Mouse (Mus musculus) heart, adult 2 months (tissue): Measurements from ENCODE around the gene Slc25a25. TPM values are rescaled to one million over a fixed set of nuclear protein-coding genes. Genes with fewer than 3 reads are reported as not detected.
"Not testable (repeated sequence)": the region's sequence is repeated elsewhere in the genome, so short reads cannot be mapped to it uniquely, and the experiment has no call there.

Source experiments
- DNase-seq, 2 experiments: peaks; one replicate each; pipeline ENCODE4 v3.0.0; 2021
- H3K27ac ChIP-seq: fragments of 200-600 bp; 2 replicates; pipeline ENCODE4 v1.8.1; 2022
- H3K27me3 ChIP-seq: fragments of 200-500 bp; 2 replicates; pipeline ENCODE4 v1.6.1; 2012; ENCODE audit warnings: mild to moderate bottlenecking, low read length, inconsistent platforms, mixed read lengths; ENCODE audit not compliant: control insufficient read depth, insufficient read depth
- H3K36me3 ChIP-seq: fragments of 200-500 bp; 2 replicates; pipeline ENCODE4 v1.6.1; 2012; ENCODE audit warnings: low read length, inconsistent platforms; ENCODE audit not compliant: control insufficient read depth, insufficient read depth
- H3K4me1 ChIP-seq: fragments of 200-500 bp; 2 replicates; pipeline ENCODE4 v1.6.1; 2011; ENCODE audit warnings: low read length; ENCODE audit not compliant: control insufficient read depth, insufficient read depth
- H3K4me3 ChIP-seq: fragments of 200-600 bp; 2 replicates; pipeline ENCODE4 v1.8.1; 2022
- H3K79me2 ChIP-seq: fragments of 200-500 bp; replicated peaks from 2 replicates; pipeline ENCODE4 v1.6.1; 2012; ENCODE audit warnings: mild to moderate bottlenecking, inconsistent platforms, low read length, moderate library complexity, mixed read lengths; ENCODE audit not compliant: control insufficient read depth, insufficient read depth
- H3K9ac ChIP-seq: fragments of 200-500 bp; 2 replicates; pipeline ENCODE4 v1.6.1; 2012; ENCODE audit warnings: low read depth, mild to moderate bottlenecking, control low read depth, inconsistent platforms, low read length, mixed read lengths
- CTCF ChIP-seq: fragments of 200-600 bp; IDR thresholded peaks from 2 replicates; pipeline ENCODE4 v1.8.1; 2022; ENCODE audit warnings: antibody characterized with exemption, mild to moderate bottlenecking, moderate library complexity
- EP300 ChIP-seq: fragments of 200-500 bp; IDR thresholded peaks from 2 replicates; pipeline ENCODE4 v1.6.1; 2011; ENCODE audit warnings: low read depth, low read length, control low read depth; ENCODE audit not compliant: insufficient read depth
- POLR2A ChIP-seq: fragments of 200-500 bp; IDR thresholded peaks from 2 replicates; pipeline ENCODE4 v1.6.1; 2011; ENCODE audit warnings: mild to moderate bottlenecking, low read depth, low read length, control low read depth; ENCODE audit not compliant: insufficient read depth
- WGBS: fragments of 180-500 bp; shearing (Covaris S2); methylation state at CpG from one replicate; pipeline ENCODE4 v1.1.7; 2018; 5-methylcytosine and 5-hydroxymethylcytosine counted together
- intact Hi-C: fragments of 180-260 bp; cut with DNase I; formaldehyde crosslinking; loops from one replicate; pipeline ENCODE4 v1.15.1; 2025
- polyA plus RNA-seq: library from polyadenylated mRNA; depleted of rRNA; stranded (reverse); fragments of >200 nt; gene quantifications from 2 replicates; pipeline ENCODE4 v1.2.3, GENCODE M21; 2012
- total RNA-seq, 2 experiments: library from RNA; stranded (reverse); gene quantifications; 2 replicates each; pipeline ENCODE4 v1.2.3; 2021

Slc25a25 gene
- total and polyA plus RNA-seq, 3 experiments = 5.7 to 10.1 (median 8.5) TPM

DNA sequence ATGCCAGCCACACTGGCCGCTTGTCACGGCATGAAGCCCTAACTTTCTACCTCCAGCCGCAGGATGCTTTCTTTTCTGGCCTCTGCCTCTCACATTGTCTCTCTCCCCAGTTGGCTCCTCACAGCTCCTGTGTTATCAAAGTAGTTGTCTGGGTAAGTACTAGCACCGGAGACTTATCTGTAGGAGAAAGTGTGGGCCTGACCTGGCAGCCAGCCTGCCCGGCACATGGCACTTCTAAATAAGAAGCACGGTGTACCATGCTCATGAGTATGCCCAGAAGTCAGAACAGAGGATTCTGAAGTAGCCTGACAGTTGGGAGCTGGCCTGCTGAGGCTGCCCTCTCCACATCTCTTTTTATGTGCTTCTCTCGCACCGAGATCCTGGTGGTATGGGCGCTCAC, 34.9 kb upstream of the Slc25a25 start:
- H3K4me1 ChIP-seq = no peaks in the 10 kb centered on the region; the same call in 1 of the 2 replicates
- no peaks in the 10 kb centered on the region for H3K79me2 ChIP-seq
- no peak for DNase-seq
- TF ChIP-seq CTCF (no peak), POLR2A (no peak)
- no peak overlapping the region for H3K9ac ChIP-seq
- WGBS = 58% methylated on average over 9 of the region's 9 CpGs
- no peak overlapping the region for H3K27ac ChIP-seq
- H3K4me3 ChIP-seq = no peak overlapping the region
- intact Hi-C loops = loop anchor here (2.0 to 5.0 kb wide), 3 partner anchors 49 to 133 kb away; partner anchors contain the start of genes Ciz1, Dnm1 and Fam102a
- no peaks in the 10 kb centered on the region for H3K36me3 ChIP-seq
- no peaks in the 10 kb centered on the region for H3K27me3 ChIP-seq

DNA sequence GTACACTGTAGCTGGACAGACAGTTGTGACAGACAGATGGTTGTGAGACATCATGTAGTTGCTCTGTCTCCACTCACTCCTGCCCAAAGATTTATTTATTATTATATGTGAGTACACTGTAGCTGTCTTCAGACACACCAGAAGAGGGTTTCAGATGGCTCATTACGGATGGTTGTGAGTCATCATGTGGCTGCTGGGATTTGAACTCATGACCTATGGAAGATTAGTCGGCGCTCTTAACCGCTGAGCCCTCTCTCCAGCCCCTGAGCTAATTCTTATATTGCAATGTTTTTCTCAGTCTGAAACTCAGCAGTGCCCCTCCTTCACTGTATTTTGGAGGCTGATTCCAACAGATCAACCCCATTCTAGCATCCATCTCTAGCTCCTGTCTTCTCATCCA, 34.5 kb upstream of the Slc25a25 start:
- intact Hi-C loops = loop anchor here (2.0 to 5.0 kb wide), 3 partner anchors 49 to 133 kb away; partner anchors contain the start of genes Ciz1, Dnm1 and Fam102a
- Histone ChIP-seq H3K79me2 (no peaks in the 10 kb centered on the region), H3K27ac (no peak overlapping the region), H3K4me3 (no peak overlapping the region), H3K9ac (no peak overlapping the region), H3K27me3 (no peaks in the 10 kb centered on the region), H3K36me3 (no peaks in the 10 kb centered on the region), H3K4me1 (no peaks in the 10 kb centered on the region; the same call in 1 of the 2 replicates)
- 84% methylated on average over 4 of the region's 4 CpGs for WGBS
- TF ChIP-seq EP300 (no peak), POLR2A (no peak), CTCF (no peak)
- no peak for DNase-seq

DNA sequence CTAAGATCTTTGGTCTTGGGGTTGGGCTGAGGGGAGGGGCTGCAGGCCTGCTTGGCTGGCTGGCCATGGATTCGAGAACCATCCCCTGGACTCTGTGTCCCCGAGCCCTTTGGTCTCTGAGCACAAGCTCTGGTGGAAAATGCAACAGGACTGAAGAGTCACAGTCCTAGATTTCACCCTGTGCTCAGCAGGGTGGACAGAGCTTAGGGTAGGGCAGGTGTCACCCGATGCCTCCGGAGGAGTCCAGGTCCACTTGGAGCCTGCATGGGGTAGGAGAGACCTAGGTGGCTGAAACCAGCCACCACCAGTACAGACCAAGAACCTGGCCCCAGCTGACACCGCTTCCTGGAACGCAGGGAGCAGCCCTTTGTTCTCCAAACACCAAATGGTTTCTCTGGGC, 33.7 kb upstream of the Slc25a25 start:
- intact Hi-C loops = loop anchor here (5.0 kb wide), 1 partner anchor 63 kb away; no protein-coding TSS in a partner anchor

DNA sequence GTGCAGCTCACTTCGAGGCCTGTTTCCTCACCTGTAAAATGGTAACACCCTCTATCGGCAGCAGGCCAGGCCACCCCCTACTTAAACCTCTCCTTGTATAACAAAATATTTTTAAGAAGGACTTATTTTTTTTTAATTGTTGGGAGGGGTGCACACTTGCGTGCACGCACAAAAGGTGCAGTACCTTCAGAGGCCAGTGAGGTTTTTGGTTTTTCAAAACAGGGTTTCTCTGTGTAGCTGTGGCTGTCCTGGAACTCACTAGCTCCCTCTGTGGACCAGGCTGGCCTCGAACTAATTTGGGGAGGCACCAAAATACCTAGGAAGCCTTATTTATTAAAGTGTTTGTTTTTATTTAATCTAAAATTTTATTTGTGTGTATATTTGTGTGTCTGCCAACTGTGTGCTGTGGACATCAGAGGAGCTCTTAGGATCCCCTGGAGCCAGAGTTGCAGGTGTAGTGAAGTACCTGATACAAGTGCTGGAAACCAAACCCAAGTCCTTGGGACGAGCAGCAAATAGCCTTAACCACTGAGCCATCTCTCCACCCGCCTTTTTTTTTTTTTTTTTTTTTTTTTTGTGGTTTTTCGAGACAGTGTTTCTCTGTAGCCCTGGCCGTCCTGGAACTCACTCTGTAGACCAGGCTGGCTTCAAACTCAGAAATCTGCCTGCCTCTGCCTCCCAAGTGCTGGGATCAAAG, 32.1 kb upstream of the Slc25a25 start:
- H3K27ac ChIP-seq = no peak overlapping the region
- no peaks in the 10 kb centered on the region for H3K27me3 ChIP-seq
- H3K79me2 ChIP-seq = no peaks in the 10 kb centered on the region
- no peaks in the 10 kb centered on the region for H3K36me3 ChIP-seq
- DNase-seq = no peak
- no peak overlapping the region for H3K4me3 ChIP-seq
- no peak for TF ChIP-seq EP300
- peak; percentile 49 for TF ChIP-seq CTCF
- intact Hi-C loops = no loop called here
- no peak overlapping the region for H3K9ac ChIP-seq
- 84% methylated on average over 9 of the region's 9 CpGs for WGBS
- no peaks in the 10 kb centered on the region; the same call in 1 of the 2 replicates for H3K4me1 ChIP-seq

More for the DNA sequence above, 33.7 kb upstream of the Slc25a25 start:
- 90% methylated on average over 6 of the region's 6 CpGs for WGBS
- H3K4me3 ChIP-seq = no peak overlapping the region
- no peaks in the 10 kb centered on the region; the same call in 1 of the 2 replicates for H3K4me1 ChIP-seq
- no peak for DNase-seq
- no peaks in the 10 kb centered on the region for H3K36me3 ChIP-seq
- no peak overlapping the region for H3K9ac ChIP-seq
- H3K27ac ChIP-seq = no peak overlapping the region
- no peak for TF ChIP-seq POLR2A
- no peak for TF ChIP-seq EP300
- TF ChIP-seq CTCF = no peak
- no peaks in the 10 kb centered on the region for H3K79me2 ChIP-seq
- no peaks in the 10 kb centered on the region for H3K27me3 ChIP-seq

DNA sequence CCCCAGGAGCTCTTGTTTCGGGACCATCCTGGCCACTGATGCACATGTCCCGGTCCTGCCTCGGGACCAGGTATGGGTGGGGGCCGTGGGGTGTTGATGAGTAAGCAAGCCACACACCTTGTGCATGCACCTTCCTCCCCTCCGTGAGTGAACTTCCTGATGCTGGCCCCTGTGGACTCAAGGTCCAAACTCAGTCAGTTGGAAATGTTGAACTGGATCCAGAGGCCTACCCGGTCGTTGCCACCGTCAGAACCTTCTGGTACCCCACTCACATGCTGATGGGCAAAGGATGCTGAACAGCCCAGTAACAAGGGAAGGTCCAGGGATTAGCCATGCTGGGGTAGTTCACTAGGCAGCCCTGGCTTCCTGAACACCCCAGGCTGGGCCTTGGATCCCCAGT, 31.1 kb upstream of the Slc25a25 start:
- intact Hi-C loops = no loop called here
- DNase-seq = no peak

DNA sequence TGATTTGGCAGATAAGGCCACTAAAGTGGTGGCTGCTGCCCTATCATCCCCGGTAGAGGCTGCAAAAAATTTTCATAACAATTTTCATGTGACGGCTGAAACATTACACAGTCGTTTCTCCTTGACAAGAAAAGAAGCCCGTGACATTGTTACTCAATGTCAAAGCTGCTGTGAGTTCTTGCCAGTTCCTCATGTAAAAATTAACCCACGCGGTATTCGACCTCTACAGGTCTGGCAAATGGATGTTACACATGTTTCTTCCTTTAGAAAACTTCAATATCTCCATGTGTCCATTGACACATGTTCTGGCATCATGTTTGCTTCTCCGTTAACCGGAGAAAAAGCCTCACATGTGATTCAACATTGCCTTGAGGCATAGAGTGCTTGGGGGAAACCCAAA, 24.1 kb upstream of the Slc25a25 start:
- 86% methylated on average over 5 of the region's 9 CpGs for WGBS
- H3K79me2 ChIP-seq, DNase-seq, H3K27ac ChIP-seq, intact Hi-C loops, H3K9ac ChIP-seq, H3K4me3 ChIP-seq, H3K4me1 ChIP-seq, H3K36me3 ChIP-seq, H3K27me3 ChIP-seq: not testable (repeated sequence)

More for the DNA sequence above, 31.1 kb upstream of the Slc25a25 start:
- Histone ChIP-seq H3K36me3 (no peaks in the 10 kb centered on the region), H3K4me3 (no peak overlapping the region), H3K79me2 (no peaks in the 10 kb centered on the region), H3K27ac (no peak overlapping the region), H3K9ac (no peak overlapping the region), H3K4me1 (no peaks in the 10 kb centered on the region; the same call in 1 of the 2 replicates), H3K27me3 (no peaks in the 10 kb centered on the region)
- 90% methylated on average over 8 of the region's 8 CpGs for WGBS
- no peak for TF ChIP-seq POLR2A
- no peak for TF ChIP-seq EP300
- TF ChIP-seq CTCF = no peak
